Mouse (Mus musculus): ENCODE data around the gene Lima1.

Lima1 gene

DNA sequence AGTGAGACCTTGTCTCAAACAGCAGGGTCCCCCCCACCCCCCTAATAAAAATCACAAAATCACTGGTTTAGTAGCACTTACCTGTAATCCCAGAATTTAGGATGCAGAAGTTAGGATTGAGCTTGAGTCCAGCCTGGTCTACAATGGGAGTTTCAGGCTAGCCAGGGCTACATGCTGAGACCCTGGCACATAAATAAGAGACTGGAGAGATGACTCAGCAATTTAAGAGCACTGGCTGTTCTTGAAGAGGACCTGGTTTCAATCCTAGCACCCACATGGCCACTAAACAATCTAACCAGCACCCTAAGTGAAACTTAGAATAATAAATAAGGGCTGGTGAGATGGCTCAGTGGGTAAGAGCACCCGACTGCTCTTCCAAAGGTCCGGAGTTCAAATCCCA is 144.1 kb downstream of the Lima1 start:
- no peak for DNase-seq

DNA sequence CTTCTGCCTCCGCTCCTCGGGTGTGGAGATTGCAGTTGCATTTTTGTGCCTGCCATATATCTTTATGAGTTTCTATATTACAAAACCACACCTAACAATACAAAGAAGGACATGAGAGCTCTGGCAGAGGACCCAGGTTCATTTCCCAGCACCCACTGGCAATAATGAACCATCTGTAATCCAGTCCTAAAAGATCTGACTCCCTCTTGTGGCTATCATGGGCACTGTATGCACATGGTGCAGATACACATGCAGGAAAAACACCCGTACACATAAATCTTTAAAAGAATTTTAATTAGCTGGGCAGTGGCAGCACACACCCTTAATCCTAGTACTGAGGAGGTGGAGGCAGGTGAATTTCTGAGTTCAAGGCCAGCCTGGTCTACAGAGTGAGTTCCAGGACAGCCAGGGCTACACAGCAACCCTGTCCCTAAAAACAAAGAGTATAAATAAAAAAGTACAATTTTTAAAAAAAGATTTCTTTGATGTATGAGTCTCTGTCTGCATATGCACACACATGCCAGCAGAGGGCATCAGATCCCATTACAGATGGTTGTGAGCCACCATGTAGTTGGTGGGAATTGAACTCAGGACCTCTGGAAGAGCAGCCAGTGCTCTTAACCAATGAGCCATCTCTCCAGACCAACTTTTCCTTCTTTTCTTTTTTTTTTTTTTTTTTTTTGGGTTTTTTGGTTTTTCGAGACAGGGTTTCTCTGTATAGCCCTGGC is 146.0 kb downstream of the Lima1 start:
- no peak for DNase-seq

Data from right cerebral cortex, postnatal 25 days (tissue).